Mouse (Mus musculus) heart, adult 2 months (tissue): Measurements from ENCODE around the gene Src.

Experiments used
- CTCF ChIP-seq: fragments of 200-600 bp; IDR thresholded peaks from 2 replicates; pipeline ENCODE4 v1.8.1; 2022; ENCODE audit warnings: antibody characterized with exemption, mild to moderate bottlenecking, moderate library complexity
- EP300 ChIP-seq: fragments of 200-500 bp; IDR thresholded peaks from 2 replicates; pipeline ENCODE4 v1.6.1; 2011; ENCODE audit warnings: low read depth, low read length, control low read depth; ENCODE audit not compliant: insufficient read depth
- POLR2A ChIP-seq: fragments of 200-500 bp; IDR thresholded peaks from 2 replicates; pipeline ENCODE4 v1.6.1; 2011; ENCODE audit warnings: mild to moderate bottlenecking, low read depth, low read length, control low read depth; ENCODE audit not compliant: insufficient read depth

- TF ChIP-seq CTCF (no peak), POLR2A (no peak), EP300 (no peak)
These were observed 88.5 kb downstream of the Src start for GRCm38 (mm10) chr2:157506779-157507178.
